8 mouse cellular contexts compared by ENCODE assay signal in genomic region chr5:107403011-107403946, GRCm38 (mm10). TPM values are rescaled to one million over a fixed set of nuclear protein-coding genes. Genes with fewer than 3 reads are reported as not detected.
DNase-seq lines count a peak whose midpoint lies in the region; ATAC-seq and TF ChIP-seq lines count a peak whose summit lies in the region.

No protein-coding gene starts in this region.

- no peak for TF ChIP-seq POLR2A in brain, embryonic 14.5 days (IDR thresholded peaks at IDR 0.05; ENCODE audit: borderline replicate concordance, extremely low read depth, insufficient read depth, insufficient read length, poor library complexity, severe bottlenecking)

- no peaks in the 10 kb centered on the region for H3K9me3 ChIP-seq in lung, embryonic 14.5 days (ENCODE audit: low read depth, low read length)
- no peaks in the 10 kb centered on the region; the same call in 1 of the 2 replicates for H3K9me3 ChIP-seq in forebrain, embryonic 12.5 days
- no peaks in the 10 kb centered on the region for H3K9me3 ChIP-seq in liver, embryonic 15.5 days (replicated peaks)

- peak overlapping the region; percentile 93 for H3K4me2 ChIP-seq in lung, embryonic 14.5 days
- peak overlapping the region; percentile 98 for H3K4me2 ChIP-seq in forebrain, embryonic 12.5 days
- H3K4me2 ChIP-seq in liver, embryonic 15.5 days, result peak overlapping the region; percentile 69

- H3K36me3 ChIP-seq in lung, embryonic 14.5 days (ENCODE audit: insufficient read depth), result no peaks in the 10 kb centered on the region
- H3K36me3 ChIP-seq in forebrain, embryonic 12.5 days (replicated peaks), result no peaks in the 10 kb centered on the region
- H3K36me3 ChIP-seq in liver, embryonic 15.5 days (replicated peaks), result no peaks in the 10 kb centered on the region

- H3K9ac ChIP-seq in lung, embryonic 14.5 days, result peak overlapping the region; percentile 55
- peak overlapping the region; percentile 67 for H3K9ac ChIP-seq in forebrain, embryonic 12.5 days
- no peak overlapping the region for H3K9ac ChIP-seq in liver, embryonic 15.5 days

- H3K27me3 ChIP-seq in lung, embryonic 14.5 days (ENCODE audit: insufficient read depth, low read length), result peaks cover 31% of the 10 kb centered on the region
- H3K27me3 ChIP-seq in forebrain, embryonic 12.5 days, result peaks cover 30% of the 10 kb centered on the region
- H3K27me3 ChIP-seq in liver, embryonic 15.5 days, result peaks cover 65% of the 10 kb centered on the region

- peak; percentile 36 for DNase-seq in lung, embryonic 14.5 days
- no peak for DNase-seq in lung, postnatal 10 days
- peak; percentile 29 for DNase-seq in brain, embryonic 14.5 days (ENCODE audit: low read depth)
- DNase-seq in right cerebral cortex, postnatal 10 days (ENCODE audit: low spot score in 2 of 2), result peak; percentile 48 to 56

- no peak overlapping the region for H3K27ac ChIP-seq in lung, embryonic 14.5 days (ENCODE audit: low read depth)
- no peak overlapping the region for H3K27ac ChIP-seq in forebrain, embryonic 12.5 days
- H3K27ac ChIP-seq in liver, embryonic 15.5 days (replicated peaks), result no peak overlapping the region

- no peaks in the 10 kb centered on the region for H3K4me1 ChIP-seq in lung, embryonic 14.5 days (ENCODE audit: insufficient read depth)
- peaks cover 13% of the 10 kb centered on the region for H3K4me1 ChIP-seq in forebrain, embryonic 12.5 days
- peaks cover 9% of the 10 kb centered on the region; the same call in 1 of the 2 replicates for H3K4me1 ChIP-seq in liver, embryonic 15.5 days (replicated peaks)

- peak; percentile 83 for ATAC-seq in lung, embryonic 14.5 days (ENCODE audit: insufficient read depth)
- ATAC-seq in forebrain, embryonic 12.5 days (ENCODE audit: low FRiP score), result peak; percentile 81; the same call in 1 of the 2 replicates
- peak; percentile 53 for ATAC-seq in inflammation-experienced regulatory T-cells, adult 6 months
- ATAC-seq in liver, embryonic 15.5 days (ENCODE audit: insufficient read depth), result no peak
- ATAC-seq in monocyte, adult 5-6 weeks (replicated peaks; ENCODE audit: insufficient number of reproducible peaks, low FRiP score, low TSS enrichment, poor library complexity, severe bottlenecking), result no peak

- TF ChIP-seq CTCF in lung, embryonic 14.5 days (IDR thresholded peaks at IDR 0.05; ENCODE audit: low read depth), result no peak
- no peak for TF ChIP-seq CTCF in brain, embryonic 14.5 days (IDR thresholded peaks at IDR 0.05; ENCODE audit: borderline replicate concordance, extremely low read depth, insufficient read depth, insufficient read length)

- 1% methylated on average over 79 of the region's 80 CpGs for WGBS in lung, embryonic 14.5 days
- WGBS in forebrain, embryonic 12.5 days, result under 1% methylated on average over 71 of the region's 80 CpGs
- WGBS in liver, embryonic 15.5 days (ENCODE audit: insufficient replicate concordance), result under 1% methylated on average over 79 of the region's 80 CpGs

- H3K4me3 ChIP-seq in lung, embryonic 14.5 days (ENCODE audit: low read depth, low read length), result peak overlapping the region; percentile 43
- H3K4me3 ChIP-seq in forebrain, embryonic 12.5 days (replicated peaks), result peak overlapping the region; percentile 61
- H3K4me3 ChIP-seq in liver, embryonic 15.5 days (replicated peaks), result peak overlapping the region; percentile 49

RNA-seq across cellular contexts. Expression of gene Ephx4, which starts 0.7 kb away (rescaled TPM):
- 1.6 and 2.2 TPM in 2 replicates for polyA plus RNA-seq in lung, embryonic 14.5 days (2014; fragmentation: Nextera tagmentation; extraction: Ambion mirVana)
- polyA plus RNA-seq in brain, embryonic 14.5 days (2012; rRNA removed), result 1.7 and 2.7 TPM in 2 replicates
- polyA plus RNA-seq in forebrain, embryonic 12.5 days (2016; fragmentation: Nextera tagmentation; extraction: Ambion mirVana), result 0.56 and 0.98 TPM in 2 replicates
- under 1 TPM in 2 of 3 experiments, not detected in 1; 0.78 to 0.87 TPM for polyA plus RNA-seq in inflammation-experienced regulatory T-cells, adult 6 months (2017; shearing (Covaris generic))
- 0.09 TPM in 2 replicates for polyA plus RNA-seq in liver, embryonic 15.5 days (2015; fragmentation: Nextera tagmentation; extraction: Ambion mirVana)
- total RNA-seq in monocyte, adult 5-6 weeks (2017), result not detected in 3 replicates

RNA-seq across cellular contexts. Expression of gene Lpcat2b, which starts 28.1 kb away (rescaled TPM):
- polyA plus RNA-seq in lung, embryonic 14.5 days (2014; fragmentation: Nextera tagmentation; extraction: Ambion mirVana), result not detected in 2 replicates
- not detected in 2 replicates for polyA plus RNA-seq in brain, embryonic 14.5 days (2012; rRNA removed)
- polyA plus RNA-seq in forebrain, embryonic 12.5 days (2016; fragmentation: Nextera tagmentation; extraction: Ambion mirVana), result not detected in 2 replicates
- polyA plus RNA-seq in inflammation-experienced regulatory T-cells, adult 6 months (2017; shearing (Covaris generic)), result not detected
- not detected in 2 replicates for polyA plus RNA-seq in liver, embryonic 15.5 days (2015; fragmentation: Nextera tagmentation; extraction: Ambion mirVana)
- total RNA-seq in monocyte, adult 5-6 weeks (2017), result not detected in 3 replicates

RNA-seq across cellular contexts. Expression of gene Btbd8, which starts 34.5 kb away (rescaled TPM):
- polyA plus RNA-seq in lung, embryonic 14.5 days (2014; fragmentation: Nextera tagmentation; extraction: Ambion mirVana), result 4.3 and 5.9 TPM in 2 replicates
- 13.0 and 15.2 TPM in 2 replicates for polyA plus RNA-seq in brain, embryonic 14.5 days (2012; rRNA removed)
- polyA plus RNA-seq in forebrain, embryonic 12.5 days (2016; fragmentation: Nextera tagmentation; extraction: Ambion mirVana), result 10.9 and 13.2 TPM in 2 replicates
- polyA plus RNA-seq in inflammation-experienced regulatory T-cells, adult 6 months (2017; shearing (Covaris generic)), result 10 to 100 TPM in 1 of 3 experiments, 1 to 10 TPM in 2; 6.5 to 14.2 (median 7.2) TPM
- 1.2 and 1.4 TPM in 2 replicates for polyA plus RNA-seq in liver, embryonic 15.5 days (2015; fragmentation: Nextera tagmentation; extraction: Ambion mirVana)
- 4.3 to 6.7 TPM (median 4.9 TPM) in 3 replicates for total RNA-seq in monocyte, adult 5-6 weeks (2017)

Comparison
In these comparisons a context has a peak if more than half of its experiments do, and no peak if none do; other contexts are left out.
1. ATAC-seq: peak in lung, embryonic 14.5 days (single experiment), forebrain, embryonic 12.5 days (single experiment) and inflammation-experienced regulatory T-cells, adult 6 months (single experiment); none in liver, embryonic 15.5 days (single experiment) and monocyte, adult 5-6 weeks (single experiment).
2. Peak in every context shown above with its lines, with median percentiles within 50 percentile points of each other: H3K4me2 ChIP-seq and H3K4me3 ChIP-seq.